Mouse (Mus musculus) CH12.LX (cell line): ENCODE data around the gene Svs1. TPM values are rescaled to one million over a fixed set of nuclear protein-coding genes. Genes with fewer than 3 reads are reported as not detected.
A peak's percentile ranks its signal among the peaks of the same experiment; 100 is the strongest.

Experiments
- DNase-seq: peaks from one replicate; pipeline ENCODE4 v3.0.0-alpha.2; 2013; ENCODE audit errors: extremely low read depth
- H3K27ac ChIP-seq: 2 replicates; pipeline ENCODE4 v1.5.1; 2012; ENCODE audit warnings: low read depth, mild to moderate bottlenecking, control low read depth, moderate library complexity; ENCODE audit not compliant: insufficient read depth
- H3K27me3 ChIP-seq: replicated peaks from 2 replicates; pipeline ENCODE3; 2012; ENCODE audit warnings: inconsistent platforms
- H3K36me3 ChIP-seq, 2 experiments: replicated peaks in 1 of 2; 2 replicates each; pipeline versions ENCODE3 to v1.6.1; 2012; ENCODE audit warnings: inconsistent platforms in 1 of 2, low read length in 1 of 2, mild to moderate bottlenecking in 1 of 2, mixed read lengths in 1 of 2, moderate library complexity in 1 of 2; ENCODE audit not compliant: control insufficient read depth in 1 of 2, insufficient read depth in 1 of 2
- H3K4me1 ChIP-seq, 2 experiments: 2 replicates each; pipeline ENCODE4 v1.6.1; 2012; ENCODE audit warnings: inconsistent platforms in 1 of 2, moderate library complexity in 1 of 2; ENCODE audit not compliant: insufficient read depth in 2 of 2, control insufficient read depth in 1 of 2
- H3K4me2 ChIP-seq: 2 replicates; pipeline ENCODE4 v1.6.1; 2012; ENCODE audit warnings: low read depth, mild to moderate bottlenecking, control low read depth; ENCODE audit not compliant: poor library complexity, insufficient read depth, severe bottlenecking
- H3K4me3 ChIP-seq, 3 experiments: fragments of 150-350 bp in 1 of 3; sonication (generic) in 1 of 3; replicated peaks in 1 of 3; 2 replicates each; pipeline versions ENCODE3 to v1.5.1; 2011 to 2012; ENCODE audit warnings: low read depth in 2 of 3, low read length in 2 of 3, mild to moderate bottlenecking in 2 of 3, moderate library complexity in 2 of 3, control low read depth in 1 of 3, improper control_type of control experiment in 1 of 3, inconsistent platforms in 1 of 3, mixed read lengths in 1 of 3; ENCODE audit not compliant: poor library complexity in 1 of 3
- H3K79me2 ChIP-seq: replicated peaks from 2 replicates; pipeline ENCODE4 v1.6.1; 2012; ENCODE audit warnings: mild to moderate bottlenecking, moderate library complexity; ENCODE audit not compliant: control insufficient read depth, poor library complexity, insufficient read depth, severe bottlenecking; ENCODE audit errors: extremely low read depth
- H3K9ac ChIP-seq: 2 replicates; pipeline ENCODE4 v1.6.1; 2012; ENCODE audit warnings: low read depth, mild to moderate bottlenecking, control low read depth, moderate library complexity; ENCODE audit not compliant: insufficient read depth
- H3K9me3 ChIP-seq: replicated peaks from 2 replicates; pipeline ENCODE3; 2012; ENCODE audit warnings: low read length, inconsistent platforms, mixed read lengths
- BHLHE40 ChIP-seq: IDR thresholded peaks from 2 replicates; pipeline ENCODE4 v1.6.1; 2011; ENCODE audit warnings: mild to moderate bottlenecking, low read depth, low read length, improper control_type of control experiment
- CHD1 ChIP-seq: IDR thresholded peaks from 2 replicates; pipeline ENCODE4 v1.6.1; 2012; ENCODE audit warnings: low read depth, low read length, improper control_type of control experiment, inconsistent platforms
- CTCF ChIP-seq, 2 experiments: IDR thresholded peaks in 1 of 2; conservative IDR thresholded peaks in 1 of 2; 2 replicates each; pipeline ENCODE4 v1.5.1; 2011 to 2012; ENCODE audit warnings: low read depth in 2 of 2, low read length in 2 of 2, improper control_type of control experiment in 1 of 2, inconsistent platforms in 1 of 2, mild to moderate bottlenecking in 1 of 2, moderate library complexity in 1 of 2
- ELF1 ChIP-seq: IDR thresholded peaks from 2 replicates; pipeline ENCODE4 v1.6.1; 2014; ENCODE audit warnings: low read depth, mild to moderate bottlenecking, inconsistent platforms, low read length, improper control_type of control experiment
- EP300 ChIP-seq: IDR thresholded peaks from 2 replicates; pipeline ENCODE4 v1.6.1; 2011; ENCODE audit warnings: low read length, improper control_type of control experiment
- ETS1 ChIP-seq: conservative IDR thresholded peaks from 2 replicates; pipeline ENCODE4 v1.6.1; 2012; ENCODE audit warnings: low read depth, mild to moderate bottlenecking, inconsistent platforms, low read length, improper control_type of control experiment, moderate library complexity
- GABPA ChIP-seq: IDR thresholded peaks from 2 replicates; pipeline ENCODE4 v1.6.1; 2012; ENCODE audit warnings: low read depth, low read length, improper control_type of control experiment, inconsistent platforms; ENCODE audit not compliant: insufficient replicate concordance
- HCFC1 ChIP-seq: IDR thresholded peaks from 2 replicates; pipeline ENCODE4 v1.6.1; 2012; ENCODE audit warnings: low read depth, mild to moderate bottlenecking, inconsistent platforms, low read length, improper control_type of control experiment
- JUN ChIP-seq: IDR thresholded peaks from 2 replicates; pipeline ENCODE4 v1.6.1; 2011; ENCODE audit warnings: low read depth, mild to moderate bottlenecking, low read length, improper control_type of control experiment, moderate library complexity; ENCODE audit not compliant: insufficient read depth
- KAT2A ChIP-seq: IDR thresholded peaks from 2 replicates; pipeline ENCODE4 v1.6.1; 2012; ENCODE audit warnings: low read length, improper control_type of control experiment, inconsistent platforms; ENCODE audit not compliant: insufficient replicate concordance
- MAFK ChIP-seq: IDR thresholded peaks from 2 replicates; pipeline ENCODE4 v1.6.1; 2011; ENCODE audit warnings: low read length, improper control_type of control experiment; ENCODE audit not compliant: insufficient replicate concordance
- MAZ ChIP-seq: IDR thresholded peaks from 2 replicates; pipeline ENCODE4 v1.6.1; 2012; ENCODE audit warnings: low read depth, mild to moderate bottlenecking, inconsistent platforms, low read length, improper control_type of control experiment, moderate library complexity
- MXI1 ChIP-seq: IDR thresholded peaks from 2 replicates; pipeline ENCODE4 v1.6.1; 2011; ENCODE audit warnings: mild to moderate bottlenecking, low read depth, low read length, improper control_type of control experiment
- MYC ChIP-seq: IDR thresholded peaks from 2 replicates; pipeline ENCODE4 v1.6.1; 2011; ENCODE audit warnings: low read depth, mild to moderate bottlenecking, improper control_type of control experiment, low read length
- NELFE ChIP-seq: IDR thresholded peaks from 2 replicates; pipeline ENCODE4 v1.6.1; 2011; ENCODE audit warnings: low read depth, low read length, improper control_type of control experiment
- NRF1 ChIP-seq: IDR thresholded peaks from 2 replicates; pipeline ENCODE4 v1.6.1; 2014; ENCODE audit warnings: low read depth, mild to moderate bottlenecking, inconsistent platforms, low read length, improper control_type of control experiment, moderate library complexity
- PAX5 ChIP-seq: IDR thresholded peaks from 2 replicates; pipeline ENCODE4 v1.6.1; 2012; ENCODE audit warnings: low read length, inconsistent platforms, mixed read lengths
- POLR2A ChIP-seq: IDR thresholded peaks from 2 replicates; pipeline ENCODE4 v1.6.1; 2011; ENCODE audit warnings: low read depth, mild to moderate bottlenecking, improper control_type of control experiment, low read length
- RAD21 ChIP-seq: IDR thresholded peaks from 2 replicates; pipeline ENCODE4 v1.6.1; 2011; ENCODE audit warnings: low read depth, mild to moderate bottlenecking, low read length, improper control_type of control experiment, moderate library complexity
- SIN3A ChIP-seq: IDR thresholded peaks from 2 replicates; pipeline ENCODE4 v1.6.1; 2012; ENCODE audit warnings: low read length, improper control_type of control experiment, inconsistent platforms
- SMC3 ChIP-seq: IDR thresholded peaks from 2 replicates; pipeline ENCODE4 v1.6.1; 2011; ENCODE audit warnings: low read depth, low read length, improper control_type of control experiment
- TBP ChIP-seq: conservative IDR thresholded peaks from 2 replicates; pipeline ENCODE4 v1.6.1; 2011; ENCODE audit warnings: low read depth, low read length, improper control_type of control experiment
- TCF12 ChIP-seq: IDR thresholded peaks from 2 replicates; pipeline ENCODE4 v1.6.1; 2014; ENCODE audit warnings: low read depth, mild to moderate bottlenecking, inconsistent platforms, low read length, improper control_type of control experiment
- UBTF ChIP-seq: IDR thresholded peaks from 2 replicates; pipeline ENCODE4 v1.6.1; 2012; ENCODE audit warnings: low read depth, mild to moderate bottlenecking, inconsistent platforms, low read length, improper control_type of control experiment, moderate library complexity
- USF1 ChIP-seq: IDR thresholded peaks from 2 replicates; pipeline ENCODE4 v1.6.1; 2014; ENCODE audit warnings: low read depth, mild to moderate bottlenecking, inconsistent platforms, low read length, improper control_type of control experiment
- USF2 ChIP-seq: conservative IDR thresholded peaks from 2 replicates; pipeline ENCODE4 v1.6.1; 2011; ENCODE audit warnings: low read depth, low read length, improper control_type of control experiment
- ZMIZ1 ChIP-seq: IDR thresholded peaks from 2 replicates; pipeline ENCODE4 v1.6.1; 2012; ENCODE audit warnings: low read depth, mild to moderate bottlenecking, inconsistent platforms, low read length, improper control_type of control experiment
- ZNF384 ChIP-seq: IDR thresholded peaks from 2 replicates; pipeline ENCODE4 v1.6.1; 2012; ENCODE audit warnings: low read depth, low read length, improper control_type of control experiment, inconsistent platforms
- dilution Hi-C: fragments of 300-500 bp; cut with MboI; formaldehyde crosslinking; loops from 2 replicates; pipeline ENCODE4 v1.14.3; 2020; ENCODE audit warnings: low sequenced_read_pairs; ENCODE audit not compliant: extremely low pct_unique_long_range_greater_than_20kb, extremely low pct_ligation_motif_present
- in situ Hi-C: fragments of 300-500 bp; cut with MboI; formaldehyde crosslinking; loops from 3 replicates; pipeline ENCODE4 v1.14.3; 2019; ENCODE audit warnings: low sequenced_read_pairs, low pct_ligation_motif_present, low pct_unique_long_range_greater_than_20kb, mixed read lengths
- polyA plus RNA-seq: library from polyadenylated mRNA; unstranded; fragments of >175 nt; gene quantifications from 2 replicates; pipeline ENCODE4 v1.2.1, GENCODE M21; 2012; ENCODE audit warnings: low read depth; ENCODE audit not compliant: insufficient read length
- total RNA-seq, 2 experiments: library from RNA; depleted of rRNA; stranded (reverse); fragments of 300-350 nt in 1 of 2; fragments of >200 nt in 1 of 2; gene quantifications; 2 replicates each; pipeline ENCODE4 v1.2.3; 2012 to 2014

Svs1 gene
- total and polyA plus RNA-seq, 3 experiments: not detected

DNA sequence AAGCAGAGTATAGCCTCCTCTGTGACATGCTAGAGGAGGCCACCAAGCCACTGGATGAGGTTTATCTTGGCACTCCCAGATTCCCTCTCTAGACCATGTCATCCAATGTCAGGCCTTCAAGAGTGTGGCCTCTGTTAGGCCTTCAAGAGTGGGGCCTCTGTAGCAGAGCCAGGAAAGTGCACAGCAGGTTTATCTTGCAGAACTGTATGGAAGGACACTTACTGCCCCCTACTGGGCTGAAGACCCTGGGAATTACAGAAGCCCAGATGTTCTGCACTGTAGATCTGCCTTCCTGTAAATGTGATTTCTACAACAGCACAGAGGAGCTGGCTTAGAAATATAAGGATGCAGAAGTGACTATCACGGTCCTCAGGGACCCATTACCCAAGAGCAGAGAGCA lies 31.7 kb upstream of the Svs1 start:
- H3K9ac ChIP-seq: no peak overlapping the region
- no peak overlapping the region for H3K4me3 ChIP-seq
- H3K9me3 ChIP-seq: no peaks in the 10 kb centered on the region
- dilution Hi-C loops (no loop called here), in situ Hi-C loops (loop anchor here (10.0 to 25.0 kb wide), 2 partner anchors 90 to 318 kb away; partner anchors contain the start of genes AI854703 and Gimap8)
- no peak overlapping the region for H3K27ac ChIP-seq
- DNase-seq: peak; percentile 66
- H3K4me2 ChIP-seq: no peak overlapping the region
- TF ChIP-seq JUN (no peak), EP300 (no peak), MAFK (no peak), GABPA (no peak), ETS1 (no peak), SIN3A (no peak), POLR2A (no peak), USF1 (no peak), CTCF (conservative IDR thresholded peaks at IDR 0.05 in 1 of 2, IDR thresholded peaks at IDR 0.05 in 1 of 2; ENCODE audit: low read depth in 2 of 2, low read length in 2 of 2) (peak; percentile 49 to 78), MAZ (no peak), SMC3 (peak; percentile 54), PAX5 (no peak), RAD21 (peak; percentile 75), NRF1 (no peak)
- H3K79me2 ChIP-seq: no peaks in the 10 kb centered on the region
- peaks cover 0 to 17% of the 10 kb centered on the region in 2 experiments; a peak in 2 of 4 replicates for H3K4me1 ChIP-seq
- H3K27me3 ChIP-seq: peaks cover 2% of the 10 kb centered on the region
- H3K36me3 ChIP-seq: no peaks in the 10 kb centered on the region

DNA sequence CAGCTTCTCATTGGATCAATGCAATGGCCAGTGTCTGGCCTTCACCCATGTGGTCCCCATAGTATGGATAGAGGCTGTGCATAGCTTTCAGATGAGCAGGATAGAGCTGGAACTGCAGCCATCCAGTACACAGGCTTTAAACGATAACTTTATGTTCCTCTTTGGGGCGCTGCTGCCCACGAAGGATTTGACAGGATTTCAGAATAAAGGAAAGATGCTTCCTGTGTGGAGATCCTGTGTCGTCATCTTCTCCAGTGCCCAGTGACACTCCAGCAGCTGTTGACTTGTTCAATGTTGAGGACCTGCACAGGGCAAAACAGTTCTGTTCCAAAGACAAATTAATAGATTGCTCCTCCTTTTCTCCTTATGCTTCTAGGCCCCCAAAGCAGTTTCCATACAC lies 29.9 kb upstream of the Svs1 start:
- no peak overlapping the region for H3K9ac ChIP-seq

More for the DNA sequence above, 29.9 kb upstream of the Svs1 start:
- Histone ChIP-seq H3K27ac (no peak overlapping the region), H3K36me3 (no peaks in the 10 kb centered on the region), H3K4me1 (peaks cover 0 to 17% of the 10 kb centered on the region in 2 experiments; a peak in 2 of 4 replicates), H3K9me3 (no peaks in the 10 kb centered on the region), H3K4me2 (no peak overlapping the region), H3K79me2 (no peaks in the 10 kb centered on the region), H3K4me3 (no peak overlapping the region), H3K27me3 (peaks cover 7% of the 10 kb centered on the region)
- in situ Hi-C loops (loop anchor here (10.0 to 25.0 kb wide), 2 partner anchors 92 to 319 kb away; partner anchors contain the start of genes AI854703 and Gimap8), dilution Hi-C loops (no loop called here)
- TF ChIP-seq SMC3 (no peak), ZMIZ1 (no peak), USF2 (no peak), POLR2A (no peak), HCFC1 (no peak), MAZ (no peak), ELF1 (no peak), NELFE (no peak), CHD1 (no peak), UBTF (no peak), MYC (no peak), KAT2A (no peak), ZNF384 (no peak), MXI1 (no peak), USF1 (no peak), JUN (no peak), TCF12 (no peak), BHLHE40 (no peak), TBP (no peak), CTCF (conservative IDR thresholded peaks at IDR 0.05 in 1 of 2, IDR thresholded peaks at IDR 0.05 in 1 of 2; ENCODE audit: low read depth in 2 of 2, low read length in 2 of 2) (no peak)
- DNase-seq: no peak
